Mouse (Mus musculus) cerebellum, adult 9-10 months (tissue): ENCODE measurements around the gene Hist2h3c1.
"Not testable (repeated sequence)": the region's sequence is repeated elsewhere in the genome, so short reads cannot be mapped to it uniquely, and the experiment has no call there.

Source experiments
- DNase-seq: peaks from one replicate; pipeline ENCODE4 v3.0.0; 2022

The Hist2h3c1 gene

GRCm38 (mm10) chr3:96246427-96246856 is at the start of gene Hist2h3c1:
Gene Hist2h3c1 (plus strand): TSS chr3:96246685.
- not testable (repeated sequence) for DNase-seq

GRCm38 (mm10) chr3:96197129-96197749 is 49.2 kb upstream of the Hist2h3c1 start:
- peak; percentile 91 for DNase-seq

- peak; percentile 57 for DNase-seq
These were observed 48.3 kb upstream of the Hist2h3c1 start for GRCm38 (mm10) chr3:96198181-96198580.

- not testable (repeated sequence) for DNase-seq
These were observed 47.8 kb upstream of the Hist2h3c1 start for GRCm38 (mm10) chr3:96198601-96199251.

GRCm38 (mm10) chr3:96199731-96200130 is 46.8 kb upstream of the Hist2h3c1 start:
- no peak for DNase-seq

GRCm38 (mm10) chr3:96207819-96208218 is 38.7 kb upstream of the Hist2h3c1 start:
- DNase-seq: no peak

- no peak for DNase-seq
These were observed 37.2 kb upstream of the Hist2h3c1 start for GRCm38 (mm10) chr3:96209242-96209641.

- DNase-seq: peak; percentile 65
These were observed 27.3 kb upstream of the Hist2h3c1 start for GRCm38 (mm10) chr3:96219191-96219641.

- DNase-seq: peak; percentile 94
These were observed 26.8 kb upstream of the Hist2h3c1 start, which contains the start of the genes Bola1 and Hist2h2ab for GRCm38 (mm10) chr3:96219661-96220130. Gene Bola1 (minus strand): TSS chr3:96219709. Gene Hist2h2ab (plus strand): TSS chr3:96219865.

- DNase-seq: not testable (repeated sequence)
These were observed 26.2 kb upstream of the Hist2h3c1 start for GRCm38 (mm10) chr3:96220131-96220764.

GRCm38 (mm10) chr3:96220765-96221639 is 25.5 kb upstream of the Hist2h3c1 start, which contains the start of the genes Hist2h2ac and Hist2h2be:
Gene Hist2h2ac (minus strand): TSS chr3:96220880.
Gene Hist2h2be (plus strand): TSS chr3:96221119.
- peak; percentile 95 for DNase-seq

GRCm38 (mm10) chr3:96221640-96222038 is 24.8 kb upstream of the Hist2h3c1 start:
- no peak for DNase-seq

- DNase-seq: peak; percentile 59
These were observed 23.7 kb upstream of the Hist2h3c1 start for GRCm38 (mm10) chr3:96222774-96223173.

- peak; percentile 18 for DNase-seq
These were observed 21.1 kb upstream of the Hist2h3c1 start for GRCm38 (mm10) chr3:96225421-96225820.

- peak; percentile 12 for DNase-seq
These were observed 19.5 kb upstream of the Hist2h3c1 start for GRCm38 (mm10) chr3:96226695-96227648.

- DNase-seq: no peak
These were observed 17.7 kb upstream of the Hist2h3c1 start for GRCm38 (mm10) chr3:96228828-96229227.

- no peak for DNase-seq
These were observed 16.1 kb upstream of the Hist2h3c1 start for GRCm38 (mm10) chr3:96230404-96230803.

- DNase-seq: no peak
These were observed 15.4 kb upstream of the Hist2h3c1 start for GRCm38 (mm10) chr3:96230910-96231757.

- DNase-seq: no peak
These were observed 14.7 kb upstream of the Hist2h3c1 start for GRCm38 (mm10) chr3:96231758-96232120.

- no peak for DNase-seq
These were observed 11.6 kb upstream of the Hist2h3c1 start for GRCm38 (mm10) chr3:96234914-96235313.
